Mouse (Mus musculus) brain, embryonic 14.5 days (tissue): ENCODE results near the gene Arhgap27.

Experiments used
- CTCF ChIP-seq: fragments of 200-500 bp; IDR thresholded peaks from 2 replicates; pipeline ENCODE4 v1.5.1; 2012; ENCODE audit warnings: inconsistent platforms, mild to moderate bottlenecking, moderate library complexity, borderline replicate concordance; ENCODE audit not compliant: insufficient read depth, insufficient read length; ENCODE audit errors: extremely low read depth
- POLR2A ChIP-seq: fragments of 200-500 bp; IDR thresholded peaks from 2 replicates; pipeline ENCODE4 v1.6.1; 2012; ENCODE audit warnings: mild to moderate bottlenecking, inconsistent platforms, borderline replicate concordance; ENCODE audit not compliant: poor library complexity, insufficient read depth, insufficient read length, severe bottlenecking; ENCODE audit errors: extremely low read depth

DNA sequence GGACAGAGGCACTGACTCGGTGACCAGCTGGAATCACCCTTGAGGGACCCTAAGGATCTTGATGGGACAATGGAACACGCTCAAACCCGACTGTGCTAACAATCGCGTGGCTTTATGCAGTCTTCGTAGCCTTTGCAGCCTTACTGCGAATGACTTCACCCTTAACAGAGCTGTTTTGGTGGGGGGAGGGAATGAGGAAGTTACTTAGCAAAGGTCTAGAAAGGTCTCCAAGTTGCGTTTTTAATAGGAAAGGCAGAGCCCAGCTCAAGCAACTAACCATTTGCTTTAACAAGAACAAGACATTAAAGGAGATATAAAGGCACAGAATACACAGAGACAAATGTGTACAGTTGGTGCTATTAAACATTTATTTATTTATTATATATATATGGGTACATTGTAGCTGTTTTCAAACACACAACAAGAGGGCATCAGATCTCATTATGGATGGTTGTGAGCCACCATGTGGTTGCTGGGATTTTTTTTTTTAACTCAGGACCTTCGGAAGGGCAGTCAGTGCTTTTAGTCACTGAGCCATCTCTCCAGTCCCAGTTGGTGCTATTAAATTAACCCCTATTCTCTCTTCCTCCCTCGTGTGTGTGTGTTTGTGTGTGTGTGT lies 53.4 kb downstream of the Arhgap27 start:
- TF ChIP-seq CTCF (no peak), POLR2A (no peak)
